Mouse (Mus musculus) monocyte, adult 59 days (primary cell): ENCODE measurements around the gene Hmgxb4. TPM values are rescaled to one million over a fixed set of nuclear protein-coding genes. Genes with fewer than 3 reads are reported as not detected.

Experiments
- total RNA-seq, 2 experiments: library from RNA; stranded (reverse); gene quantifications; one replicate each; pipeline ENCODE4 v1.2.4; 2023

The Hmgxb4 gene
- 10 to 100 TPM; 29.9 to 33.9 TPM for total RNA-seq

DNA sequence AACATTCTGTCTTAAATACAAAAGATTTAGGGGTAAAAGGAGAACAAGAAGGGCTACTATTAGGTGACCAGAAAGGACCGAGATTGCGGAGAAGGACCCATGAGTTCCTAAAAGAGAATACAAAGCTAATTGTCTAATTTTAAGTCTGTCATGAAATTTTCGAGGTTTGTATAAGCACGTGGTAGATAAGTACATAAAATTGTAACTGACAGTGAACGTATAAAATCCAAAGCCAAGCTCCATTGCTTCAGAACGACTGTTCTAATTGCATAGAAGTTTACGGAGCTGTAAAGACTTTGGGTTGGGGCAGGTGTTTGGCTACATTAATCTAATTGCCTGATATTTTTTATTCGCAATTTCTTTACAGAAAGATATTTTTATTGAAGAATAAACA, at the start of gene Hmgxb4:
Gene Hmgxb4, plus strand, starts transcription at position 276 of the 394 bp plus-strand sequence.

DNA sequence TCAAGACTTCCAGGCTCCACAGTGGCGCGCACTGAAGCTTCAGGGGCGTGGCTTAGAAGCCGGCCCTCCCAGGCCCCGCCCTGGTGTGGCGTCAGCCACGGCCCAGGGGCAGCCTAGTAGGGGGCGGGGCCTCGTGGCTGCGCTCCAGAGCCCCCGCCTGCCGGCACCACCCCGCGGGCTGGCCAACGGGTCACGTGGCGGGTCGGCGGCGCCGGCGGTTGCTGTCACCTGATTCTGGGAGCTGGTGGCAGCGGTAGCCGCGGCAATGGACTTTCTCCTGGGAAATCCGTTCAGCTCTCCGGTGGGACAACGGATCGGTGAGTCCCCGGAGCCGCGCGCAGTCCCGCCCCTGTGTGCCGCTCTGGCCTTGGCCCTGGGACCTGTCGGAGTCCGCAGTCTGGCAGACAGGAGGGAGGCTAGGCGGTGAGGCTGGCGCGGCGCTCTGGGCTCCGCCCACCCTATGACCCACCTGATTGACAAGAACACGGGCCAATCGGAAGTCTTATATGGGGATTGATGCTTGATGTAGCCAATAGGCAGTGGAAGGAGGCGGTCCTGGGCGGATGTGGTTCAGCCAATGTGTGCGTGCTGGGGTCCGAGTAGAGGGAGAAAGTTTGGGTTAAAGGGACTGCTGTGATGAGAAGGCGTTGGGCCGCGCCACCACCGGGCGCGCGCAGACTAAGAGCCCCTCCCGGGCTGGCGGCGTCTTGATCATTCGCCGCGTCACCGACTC, 40.5 kb downstream of the Hmgxb4 start, which contains the start of gene Tom1:
Gene Tom1, plus strand, starts transcription at position 195 of the 733 bp plus-strand sequence.

Other genes with a start within 250 kb of the Hmgxb4 start
- not detected for gene Isx, start 120.2 kb upstream of the Hmgxb4 start, total RNA-seq
- gene Tom1, start 40.3 kb downstream of the Hmgxb4 start, total RNA-seq, result 10 to 100 TPM; 68.3 to 69.0 TPM
- 1,000 to 10,000 TPM in 1 of 2 experiments, 100 to 1,000 TPM in 1; 883 to 1,381 TPM for gene Hmox1, start 100.3 kb downstream of the Hmgxb4 start, total RNA-seq
- gene Mcm5, start 116.2 kb downstream of the Hmgxb4 start, total RNA-seq, result 10 to 100 TPM; 14.1 to 15.8 TPM
- gene Rasd2, start 220.6 kb downstream of the Hmgxb4 start, total RNA-seq, result 1 to 10 TPM in 1 of 2 experiments, under 1 TPM in 1; 0.55 to 1.2 TPM